In the genomic region with DNA sequence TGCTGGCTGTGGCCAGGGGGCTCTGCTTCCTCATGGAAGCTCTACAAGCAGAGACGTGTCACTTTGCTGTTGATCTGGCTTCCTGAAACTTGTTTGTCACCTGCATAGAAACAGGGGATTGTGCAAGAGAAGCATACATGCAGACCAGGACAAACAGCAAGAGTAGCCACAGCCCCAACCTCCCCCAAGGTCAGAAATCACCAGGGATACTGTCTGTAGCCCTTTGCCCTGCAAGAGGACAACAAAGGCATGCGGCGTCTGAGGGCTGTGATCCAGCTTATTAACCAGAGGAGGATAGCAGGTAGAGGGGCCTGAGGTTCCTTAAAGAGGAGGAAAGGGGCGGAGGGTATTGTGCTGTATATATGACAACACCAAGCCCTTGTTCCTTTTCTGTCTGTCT, we compare ENCODE assay signal across 22 mouse cellular contexts. TPM values are rescaled to one million over a fixed set of nuclear protein-coding genes. Genes with fewer than 3 reads are reported as not detected.
DNase-seq lines count a peak whose midpoint lies in the region; ATAC-seq lines count a peak whose summit lies in the region.
"Had no signal": no experiment of that assay in that cellular context is flagged by ENCODE, and none has a peak within 500 bp of the region (broad histone marks: within the 10 kb centered on the region; RNA-seq: fewer than 3 reads in every experiment).

No protein-coding gene starts in this region.

- no peak overlapping the region for H3K9ac ChIP-seq in kidney, embryonic 15.5 days
- no peak overlapping the region for H3K9ac ChIP-seq in liver, embryonic 13.5 days
- no peak overlapping the region for H3K9ac ChIP-seq in heart, embryonic 11.5 days (ENCODE audit: low read depth, low read length)
- H3K9ac ChIP-seq: hindbrain, embryonic 12.5 days; limb, embryonic 15.5 days; midbrain, embryonic 12.5 days had no signal

- peaks cover 3% of the 10 kb centered on the region; the same call in 1 of the 2 replicates for H3K4me1 ChIP-seq in kidney, embryonic 15.5 days
- H3K4me1 ChIP-seq in liver, embryonic 13.5 days (replicated peaks), result peaks cover 19% of the 10 kb centered on the region; the same call in 1 of the 2 replicates
- no peaks in the 10 kb centered on the region for H3K4me1 ChIP-seq in heart, embryonic 11.5 days (ENCODE audit: control insufficient read depth, insufficient read depth, low read length)
- H3K4me1 ChIP-seq: hindbrain, embryonic 12.5 days; limb, embryonic 15.5 days had no signal

- H3K27me3 ChIP-seq in kidney, embryonic 15.5 days, result no peaks in the 10 kb centered on the region; the same call in 1 of the 2 replicates
- H3K27me3 ChIP-seq in liver, embryonic 13.5 days, result no peaks in the 10 kb centered on the region
- peaks cover 2% of the 10 kb centered on the region; the same call in 1 of the 2 replicates for H3K27me3 ChIP-seq in heart, embryonic 11.5 days (ENCODE audit: control insufficient read depth, insufficient read depth, low read length)

- DNase-seq in kidney, adult 18-20 months, result peak; percentile 48
- peak; percentile 75 to 79 for DNase-seq in kidney, adult 8-10 months
- no peak for DNase-seq in liver, embryonic 13.5 days
- no peak for DNase-seq in layer of hippocampus, adult 18-20 months (ENCODE audit: low spot score in 2 of 2)
- no peak for DNase-seq in B cell, adult 2 months
- DNase-seq: adrenal gland, postnatal 36 days; cerebellum, adult 11 months; cerebellum, postnatal 10 days; gastrocnemius, postnatal 14 days; heart, adult 2 months; left cerebral cortex, postnatal 4 days; lung, postnatal 10 days had no signal

- no peak overlapping the region for H3K27ac ChIP-seq in kidney, embryonic 15.5 days
- no peak overlapping the region for H3K27ac ChIP-seq in liver, embryonic 13.5 days
- H3K27ac ChIP-seq in heart, embryonic 11.5 days (ENCODE audit: low read depth, low read length), result no peak overlapping the region
- H3K27ac ChIP-seq: embryonic facial prominence, embryonic 10.5 days; heart, adult 2 months; hindbrain, embryonic 12.5 days; limb, embryonic 15.5 days; midbrain, embryonic 12.5 days had no signal

- H3K36me3 ChIP-seq in kidney, embryonic 15.5 days, result no peaks in the 10 kb centered on the region
- H3K36me3 ChIP-seq in liver, embryonic 13.5 days, result no peaks in the 10 kb centered on the region
- no peaks in the 10 kb centered on the region for H3K36me3 ChIP-seq in heart, embryonic 11.5 days (ENCODE audit: control insufficient read depth, insufficient read depth, low read length)
- H3K36me3 ChIP-seq: embryonic facial prominence, embryonic 10.5 days; hindbrain, embryonic 12.5 days; limb, embryonic 15.5 days; midbrain, embryonic 12.5 days had no signal

- no peak for ATAC-seq in kidney, embryonic 15.5 days (replicated peaks; ENCODE audit: low FRiP score)
- peak; percentile 51 for ATAC-seq in liver, embryonic 13.5 days (ENCODE audit: low read depth)
- ATAC-seq in megakaryocyte progenitor cell, adult 5-6 weeks (replicated peaks; ENCODE audit: poor library complexity), result peak; percentile 47
- ATAC-seq in heart, embryonic 11.5 days (replicated peaks; ENCODE audit: insufficient number of reproducible peaks, low FRiP score, low TSS enrichment), result no peak
- ATAC-seq: forebrain, embryonic 16.5 days had no signal

- no peak overlapping the region for H3K4me3 ChIP-seq in kidney, embryonic 15.5 days (replicated peaks)
- H3K4me3 ChIP-seq in liver, embryonic 13.5 days (replicated peaks), result no peak overlapping the region
- H3K4me3 ChIP-seq in heart, embryonic 11.5 days (ENCODE audit: low read depth, low read length), result no peak overlapping the region
- H3K4me3 ChIP-seq: embryonic facial prominence, embryonic 10.5 days; heart, adult 2 months; hindbrain, embryonic 12.5 days; limb, embryonic 15.5 days; midbrain, embryonic 12.5 days had no signal

- 74% methylated on average over 4 of the region's 4 CpGs for WGBS in kidney, embryonic 15.5 days
- WGBS in liver, embryonic 13.5 days (ENCODE audit: insufficient replicate concordance), result 54% methylated on average over 4 of the region's 4 CpGs
- WGBS in heart, embryonic 11.5 days (ENCODE audit: insufficient replicate concordance), result 67% methylated on average over 4 of the region's 4 CpGs

- H3K4me2 ChIP-seq in kidney, embryonic 15.5 days, result no peak overlapping the region
- H3K4me2 ChIP-seq in liver, embryonic 13.5 days, result no peak overlapping the region
- no peak overlapping the region for H3K4me2 ChIP-seq in heart, embryonic 11.5 days
- H3K4me2 ChIP-seq: hindbrain, embryonic 12.5 days; limb, embryonic 15.5 days; midbrain, embryonic 12.5 days had no signal

- H3K9me3 ChIP-seq in kidney, embryonic 15.5 days (replicated peaks), result no peaks in the 10 kb centered on the region
- H3K9me3 ChIP-seq in liver, embryonic 13.5 days (replicated peaks), result no peaks in the 10 kb centered on the region
- no peaks in the 10 kb centered on the region for H3K9me3 ChIP-seq in heart, embryonic 11.5 days (replicated peaks; ENCODE audit: control insufficient read depth, low read length)
- H3K9me3 ChIP-seq: embryonic facial prominence, embryonic 10.5 days; hindbrain, embryonic 12.5 days; limb, embryonic 15.5 days; midbrain, embryonic 12.5 days had no signal

RNA-seq across cellular contexts. Expression of a gene that starts 6.6 kb away (rescaled TPM):
- polyA plus RNA-seq in kidney, embryonic 15.5 days (2015; fragmentation: Nextera tagmentation; extraction: Ambion mirVana), result 165 and 179 TPM in 2 replicates
- 125 and 127 TPM in 2 replicates for polyA plus RNA-seq in liver, embryonic 13.5 days (2015; fragmentation: Nextera tagmentation; extraction: Ambion mirVana)
- 234 and 269 TPM in 2 replicates for total RNA-seq in megakaryocyte progenitor cell, adult 5-6 weeks (2015)
- total RNA-seq in megakaryocyte progenitor cell, adult 5-6 weeks (2017), result 143 and 175 TPM in 2 replicates
- 100 to 1,000 TPM; 134 to 141 TPM for total RNA-seq in layer of hippocampus, adult 18-20 months (2021)
- 152 and 153 TPM in 2 replicates for polyA plus RNA-seq in heart, embryonic 11.5 days (2014; fragmentation: Nextera tagmentation; extraction: Ambion mirVana)

RNA-seq across cellular contexts. Expression of a gene that starts 34.8 kb away (rescaled TPM):
- polyA plus RNA-seq in kidney, embryonic 15.5 days (2015; fragmentation: Nextera tagmentation; extraction: Ambion mirVana), result 77.8 and 81.4 TPM in 2 replicates
- 56.6 and 62.3 TPM in 2 replicates for polyA plus RNA-seq in liver, embryonic 13.5 days (2015; fragmentation: Nextera tagmentation; extraction: Ambion mirVana)
- 150 and 173 TPM in 2 replicates for total RNA-seq in megakaryocyte progenitor cell, adult 5-6 weeks (2015)
- total RNA-seq in megakaryocyte progenitor cell, adult 5-6 weeks (2017), result 35.1 and 47.8 TPM in 2 replicates
- 10 to 100 TPM; 52.1 to 53.9 TPM for total RNA-seq in layer of hippocampus, adult 18-20 months (2021)
- 66.9 and 71.5 TPM in 2 replicates for polyA plus RNA-seq in heart, embryonic 11.5 days (2014; fragmentation: Nextera tagmentation; extraction: Ambion mirVana)

RNA-seq across cellular contexts. Expression of a gene that starts 40.2 kb away (rescaled TPM):
- not detected in 2 replicates for polyA plus RNA-seq in kidney, embryonic 15.5 days (2015; fragmentation: Nextera tagmentation; extraction: Ambion mirVana)
- 0.10 TPM in 1 of 2 replicates, not detected in the other for polyA plus RNA-seq in liver, embryonic 13.5 days (2015; fragmentation: Nextera tagmentation; extraction: Ambion mirVana)
- total RNA-seq in megakaryocyte progenitor cell, adult 5-6 weeks (2015), result not detected in 2 replicates
- total RNA-seq in megakaryocyte progenitor cell, adult 5-6 weeks (2017), result not detected in 2 replicates
- under 1 TPM in 1 of 2 experiments, not detected in 1; 0.47 TPM for total RNA-seq in layer of hippocampus, adult 18-20 months (2021)
- polyA plus RNA-seq in heart, embryonic 11.5 days (2014; fragmentation: Nextera tagmentation; extraction: Ambion mirVana), result not detected in 2 replicates
- total RNA-seq: adrenal gland, postnatal 36 days; gastrocnemius, postnatal 14 days; heart, adult 2 months; heart, postnatal 25 days; left cerebral cortex, postnatal 4 days had no signal
- polyA plus RNA-seq: embryonic facial prominence, embryonic 10.5 days; forebrain, embryonic 16.5 days; heart, embryonic 14.5 days; hindbrain, embryonic 12.5 days; limb, embryonic 15.5 days; midbrain, embryonic 12.5 days had no signal

Comparison
In these comparisons a context has a peak if more than half of its experiments do, and no peak if none do; other contexts are left out.
1. DNase-seq: peak in kidney, adult 18-20 months (single experiment) and kidney, adult 8-10 months (2 of 2); none in liver, embryonic 13.5 days (single experiment), layer of hippocampus, adult 18-20 months (0 of 2) and B cell, adult 2 months (0 of 2).
2. ATAC-seq: peak in liver, embryonic 13.5 days (single experiment) and megakaryocyte progenitor cell, adult 5-6 weeks (single experiment); none in kidney, embryonic 15.5 days (single experiment) and heart, embryonic 11.5 days (single experiment).